Mouse (Mus musculus): ENCODE results near the gene Prm2. TPM values are rescaled to one million over a fixed set of nuclear protein-coding genes. Genes with fewer than 3 reads are reported as not detected.

The Prm2 gene
- polyA plus RNA-seq, 1 experiment = not detected

DNA sequence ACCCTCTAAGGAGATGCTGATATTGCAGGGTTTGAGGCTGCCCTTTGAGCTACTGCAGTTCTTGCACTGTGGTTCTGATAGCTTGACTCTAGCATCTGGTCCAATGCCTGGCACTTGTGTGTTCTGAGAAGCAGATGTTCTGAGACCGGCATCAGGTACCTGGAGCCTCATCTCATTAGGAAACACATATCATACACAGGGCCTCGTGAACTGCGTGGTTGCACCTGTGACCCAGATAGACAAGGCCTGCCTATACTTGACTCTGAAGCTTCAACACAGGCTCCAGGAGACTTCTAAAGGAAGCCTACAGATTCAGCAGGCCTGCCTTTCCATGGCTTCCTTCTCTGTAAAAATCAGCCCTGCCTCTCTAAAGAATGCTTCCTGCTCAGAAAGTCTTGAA, 40.5 kb upstream of the Prm2 start:
- no peak overlapping the region for H3K4me3 ChIP-seq (replicated peaks; ENCODE audit: control insufficient read depth, low read depth, low read length)
- no peak for TF ChIP-seq POLR2A (IDR thresholded peaks at IDR 0.05; ENCODE audit: borderline replicate concordance, control insufficient read depth, low read depth, low read length)
- no peak for TF ChIP-seq CTCF (IDR thresholded peaks at IDR 0.05; ENCODE audit: control insufficient read depth, insufficient read depth, low read length)
- 86% methylated on average over 3 of the region's 3 CpGs for WGBS

DNA sequence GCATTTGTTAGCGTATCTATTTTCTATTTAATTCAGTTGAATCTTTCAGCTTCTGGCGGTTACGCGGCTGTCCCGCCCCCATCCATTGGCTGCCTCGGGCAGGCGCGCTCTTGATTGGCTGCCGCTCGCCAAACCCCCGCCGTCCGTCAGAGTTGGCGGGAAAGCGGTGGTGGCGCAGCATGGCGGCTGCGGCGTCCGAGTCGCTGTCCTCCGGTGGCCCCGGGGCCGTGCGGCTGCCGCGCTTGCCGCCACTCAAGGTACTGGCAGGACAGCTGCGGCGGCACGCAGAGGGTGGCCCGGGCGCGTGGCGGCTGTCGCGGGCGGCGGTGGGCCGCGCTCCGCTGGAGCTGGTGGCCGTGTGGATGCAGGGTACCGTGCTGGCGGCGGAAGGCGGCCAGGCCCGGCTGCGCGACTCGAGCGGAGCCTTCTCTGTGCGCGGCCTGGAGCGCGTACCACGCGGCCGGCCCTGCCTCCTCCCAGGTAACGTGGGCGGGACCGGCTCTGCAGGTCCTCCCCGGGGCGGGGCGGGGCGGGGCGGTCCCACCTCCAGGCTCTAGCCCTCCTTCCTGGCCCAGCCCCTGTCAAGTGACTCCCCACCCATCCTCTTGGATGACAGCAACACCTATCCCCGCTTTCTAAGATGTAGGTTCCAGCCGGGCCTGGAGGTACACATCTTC, 39.1 kb upstream of the Prm2 start, which contains the start of gene Rmi2:
Rmi2 (plus strand) TSS at position 149 of the 677 bp plus-strand sequence.
- Histone ChIP-seq H3K4me3 (replicated peaks; ENCODE audit: control insufficient read depth, low read depth, low read length) (peak within 1 kb of the TSS; percentile 79), H3K27ac (ENCODE audit: control insufficient read depth, insufficient read depth, low read depth, low read length, poor library complexity) (peak within 1 kb of the TSS; percentile 89), H3K4me1 (ENCODE audit: control insufficient read depth, insufficient read depth, low read length) (peaks cover 14% of the 10 kb centered on the region)
- WGBS = under 1% methylated on average over 68 of the region's 69 CpGs
- TF ChIP-seq POLR2A (IDR thresholded peaks at IDR 0.05; ENCODE audit: borderline replicate concordance, control insufficient read depth, low read depth, low read length) = peak; percentile 23; the same call in 1 of the 2 replicates
- TF ChIP-seq CTCF (IDR thresholded peaks at IDR 0.05; ENCODE audit: control insufficient read depth, insufficient read depth, low read length) = no peak

More for the DNA sequence above, 40.5 kb upstream of the Prm2 start:
- H3K4me1 ChIP-seq (ENCODE audit: control insufficient read depth, insufficient read depth, low read length) = peaks cover 11% of the 10 kb centered on the region
- no peak overlapping the region for H3K27ac ChIP-seq (ENCODE audit: control insufficient read depth, insufficient read depth, low read depth, low read length, poor library complexity)

DNA sequence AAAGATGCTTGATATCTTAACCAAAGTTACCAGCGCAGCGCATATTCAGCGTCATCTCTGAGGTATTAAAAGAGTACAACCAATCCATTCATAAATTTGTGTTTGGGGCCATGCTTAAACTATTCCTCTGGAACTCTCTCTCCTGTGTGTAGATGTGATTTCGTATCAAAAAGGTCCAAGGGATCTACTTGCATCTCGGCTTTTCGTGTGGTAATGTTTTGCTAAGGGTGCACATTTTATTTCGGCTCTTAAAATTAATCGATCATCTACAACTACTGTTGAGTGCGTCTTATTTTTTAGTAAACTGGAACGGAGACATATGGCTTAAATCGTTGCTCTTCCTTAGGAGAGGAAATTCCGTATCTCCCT, 38.6 kb upstream of the Prm2 start:
- WGBS = under 1% methylated on average over 12 of the region's 12 CpGs
- Histone ChIP-seq H3K4me3 (replicated peaks; ENCODE audit: control insufficient read depth, low read depth, low read length) (peak overlapping the region; percentile 79), H3K27ac (ENCODE audit: control insufficient read depth, insufficient read depth, low read depth, low read length, poor library complexity) (no peak overlapping the region), H3K4me1 (ENCODE audit: control insufficient read depth, insufficient read depth, low read length) (peaks cover 14% of the 10 kb centered on the region)
- TF ChIP-seq POLR2A (IDR thresholded peaks at IDR 0.05; ENCODE audit: borderline replicate concordance, control insufficient read depth, low read depth, low read length) (no peak), CTCF (IDR thresholded peaks at IDR 0.05; ENCODE audit: control insufficient read depth, insufficient read depth, low read length) (no peak)

DNA sequence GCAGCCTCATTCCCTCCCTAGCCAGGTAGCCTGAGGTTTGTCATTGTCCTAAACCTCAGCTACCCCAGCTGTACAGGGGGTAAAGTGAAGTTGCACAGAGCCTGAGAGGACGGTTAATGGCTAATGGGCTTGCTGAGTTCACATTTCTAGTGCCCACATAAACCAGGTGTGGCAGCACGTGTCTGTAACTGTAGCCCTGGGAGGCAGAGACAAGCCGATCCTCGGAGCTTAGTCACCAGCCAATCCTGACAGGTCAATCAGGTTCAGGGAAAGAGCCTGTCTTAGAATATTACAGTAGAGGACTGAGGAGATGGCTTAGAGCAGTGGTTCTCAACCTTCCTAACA, 32.5 kb upstream of the Prm2 start:
- Histone ChIP-seq H3K4me3 (replicated peaks; ENCODE audit: control insufficient read depth, low read depth, low read length) (no peak overlapping the region), H3K4me1 (ENCODE audit: control insufficient read depth, insufficient read depth, low read length) (peaks cover 7% of the 10 kb centered on the region; the same call in 1 of the 2 replicates), H3K27ac (ENCODE audit: control insufficient read depth, insufficient read depth, low read depth, low read length, poor library complexity) (no peak overlapping the region)
- WGBS = 67% methylated on average over 4 of the region's 4 CpGs
- TF ChIP-seq CTCF (IDR thresholded peaks at IDR 0.05; ENCODE audit: control insufficient read depth, insufficient read depth, low read length) (no peak), POLR2A (IDR thresholded peaks at IDR 0.05; ENCODE audit: borderline replicate concordance, control insufficient read depth, low read depth, low read length) (no peak)

GRCm38 (mm10) chr16:10827766-10828460, 32.0 kb upstream of the Prm2 start:
- Histone ChIP-seq H3K4me3 (replicated peaks; ENCODE audit: control insufficient read depth, low read depth, low read length) (no peak overlapping the region), H3K27ac (ENCODE audit: control insufficient read depth, insufficient read depth, low read depth, low read length, poor library complexity) (peak overlapping the region; percentile 76; the same call in 1 of the 2 replicates), H3K4me1 (ENCODE audit: control insufficient read depth, insufficient read depth, low read length) (peaks cover 7% of the 10 kb centered on the region; the same call in 1 of the 2 replicates)
- TF ChIP-seq POLR2A (IDR thresholded peaks at IDR 0.05; ENCODE audit: borderline replicate concordance, control insufficient read depth, low read depth, low read length) = no peak
- TF ChIP-seq CTCF (IDR thresholded peaks at IDR 0.05; ENCODE audit: control insufficient read depth, insufficient read depth, low read length) = no peak
- WGBS = 59% methylated on average over 7 of the region's 7 CpGs

- peaks cover 7% of the 10 kb centered on the region; the same call in 1 of the 2 replicates for H3K4me1 ChIP-seq (ENCODE audit: control insufficient read depth, insufficient read depth, low read length)
- no peak for TF ChIP-seq POLR2A (IDR thresholded peaks at IDR 0.05; ENCODE audit: borderline replicate concordance, control insufficient read depth, low read depth, low read length)
- no peak for TF ChIP-seq CTCF (IDR thresholded peaks at IDR 0.05; ENCODE audit: control insufficient read depth, insufficient read depth, low read length)
- H3K27ac ChIP-seq (ENCODE audit: control insufficient read depth, insufficient read depth, low read depth, low read length, poor library complexity) = peak overlapping the region; percentile 76; the same call in 1 of the 2 replicates
- H3K4me3 ChIP-seq (replicated peaks; ENCODE audit: control insufficient read depth, low read depth, low read length) = no peak overlapping the region
- 80% methylated on average over 9 of the region's 9 CpGs for WGBS
Measured at GRCm38 (mm10) chr16:10827269-10827668, 31.3 kb upstream of the Prm2 start.

DNA sequence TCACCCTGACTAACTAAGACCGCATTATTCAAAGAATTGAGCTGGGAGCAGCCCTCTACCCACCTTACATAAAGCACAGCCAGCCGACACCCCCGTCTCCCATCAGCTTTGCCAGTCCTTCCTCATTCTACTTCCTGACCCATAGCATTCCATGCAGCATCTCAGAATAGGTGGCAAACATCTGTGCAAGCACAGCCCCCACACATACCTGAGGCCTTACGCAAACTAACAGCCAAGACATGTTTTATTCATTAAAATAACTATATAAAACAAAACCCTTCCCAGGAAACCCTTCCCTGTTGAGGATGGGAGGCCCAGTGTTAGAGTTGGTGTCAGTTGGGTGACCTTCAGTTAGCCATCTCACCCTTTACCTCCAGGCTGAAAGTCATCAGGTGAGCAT, 29.9 kb upstream of the Prm2 start:
- peaks cover 6% of the 10 kb centered on the region; the same call in 1 of the 2 replicates for H3K4me1 ChIP-seq (ENCODE audit: control insufficient read depth, insufficient read depth, low read length)
- H3K4me3 ChIP-seq (replicated peaks; ENCODE audit: control insufficient read depth, low read depth, low read length) = no peak overlapping the region
- H3K27ac ChIP-seq (ENCODE audit: control insufficient read depth, insufficient read depth, low read depth, low read length, poor library complexity) = no peak overlapping the region
- TF ChIP-seq CTCF (IDR thresholded peaks at IDR 0.05; ENCODE audit: control insufficient read depth, insufficient read depth, low read length) = no peak
- no peak for TF ChIP-seq POLR2A (IDR thresholded peaks at IDR 0.05; ENCODE audit: borderline replicate concordance, control insufficient read depth, low read depth, low read length)
- WGBS = 80% methylated on average over 4 of the region's 4 CpGs

- WGBS = 89% methylated on average over 1 of the region's 1 CpGs
- no peak overlapping the region for H3K4me3 ChIP-seq (replicated peaks; ENCODE audit: control insufficient read depth, low read depth, low read length)
- peaks cover 4% of the 10 kb centered on the region; the same call in 1 of the 2 replicates for H3K4me1 ChIP-seq (ENCODE audit: control insufficient read depth, insufficient read depth, low read length)
- no peak for TF ChIP-seq CTCF (IDR thresholded peaks at IDR 0.05; ENCODE audit: control insufficient read depth, insufficient read depth, low read length)
- TF ChIP-seq POLR2A (IDR thresholded peaks at IDR 0.05; ENCODE audit: borderline replicate concordance, control insufficient read depth, low read depth, low read length) = no peak
- H3K27ac ChIP-seq (ENCODE audit: control insufficient read depth, insufficient read depth, low read depth, low read length, poor library complexity) = no peak overlapping the region
Measured at GRCm38 (mm10) chr16:10824536-10824935, 28.6 kb upstream of the Prm2 start.
